Mouse (Mus musculus) spleen, postnatal 0 days (tissue): Measurements from ENCODE around the gene Plcxd3. TPM values are rescaled to one million over a fixed set of nuclear protein-coding genes. Genes with fewer than 3 reads are reported as not detected.

Source experiments
- polyA plus RNA-seq: library from polyadenylated mRNA; unstranded; fragments of >200 nt; fragmentation: Nextera tagmentation; extraction: Ambion mirVana; gene quantifications from 2 replicates; pipeline ENCODE4 v1.2.1, GENCODE M21; 2015

Plcxd3 gene
- 0.11 and 0.14 TPM in 2 replicates for polyA plus RNA-seq

DNA sequence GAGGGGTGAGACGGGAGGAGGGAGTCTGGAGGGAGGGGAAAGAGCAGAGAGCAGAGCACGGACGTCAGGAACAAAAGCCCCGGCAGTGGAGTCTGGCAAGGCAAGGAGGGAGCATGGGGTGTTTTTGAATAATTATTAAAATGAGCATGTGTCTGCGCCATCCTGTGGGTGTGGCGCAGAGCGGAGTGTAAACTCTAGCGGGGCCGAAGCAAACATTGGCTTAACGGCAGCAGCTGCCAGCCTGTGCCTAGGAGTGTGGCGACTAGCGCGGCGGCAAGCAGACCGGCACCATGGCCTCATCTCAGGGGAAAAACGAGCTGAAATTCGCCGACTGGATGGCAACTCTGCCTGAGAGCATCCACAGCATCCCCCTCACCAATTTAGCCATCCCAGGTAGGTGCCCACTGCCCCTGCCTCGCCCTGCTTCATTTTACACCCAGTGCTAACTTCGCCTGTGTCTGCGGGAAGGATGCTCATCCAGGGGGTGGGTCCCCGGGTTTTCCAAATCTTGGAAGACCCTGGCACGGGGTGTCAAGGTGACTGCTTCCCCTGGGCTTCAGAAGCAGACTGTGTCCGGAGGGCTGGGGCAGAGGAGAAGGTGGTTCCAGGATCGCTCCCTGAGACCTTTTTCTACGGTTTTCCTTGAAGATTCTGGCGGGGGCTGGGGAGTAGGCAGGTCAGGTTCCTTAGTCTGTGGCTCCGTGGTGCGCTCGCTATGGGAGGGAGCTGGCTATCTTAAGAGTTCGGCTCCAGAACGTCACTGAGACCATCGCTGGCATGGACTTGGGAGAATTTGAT is at the start of gene Plcxd3:
Gene Plcxd3, plus strand, starts transcription at position 69 of the 798 bp plus-strand sequence.

